Mouse (Mus musculus) bone marrow, adult 2 months (tissue): Measurements from ENCODE around the gene Zc3h15.

Experiments
- CTCF ChIP-seq: fragments of 200-500 bp; IDR thresholded peaks from 2 replicates; pipeline ENCODE4 v1.5.1; 2011; ENCODE audit warnings: low read length, control low read depth; ENCODE audit not compliant: control insufficient read depth, insufficient read depth
- POLR2A ChIP-seq: fragments of 200-500 bp; IDR thresholded peaks from 2 replicates; pipeline ENCODE4 v1.6.1; 2011; ENCODE audit warnings: low read depth, mild to moderate bottlenecking, control low read depth, low read length, borderline replicate concordance; ENCODE audit not compliant: control insufficient read depth

DNA sequence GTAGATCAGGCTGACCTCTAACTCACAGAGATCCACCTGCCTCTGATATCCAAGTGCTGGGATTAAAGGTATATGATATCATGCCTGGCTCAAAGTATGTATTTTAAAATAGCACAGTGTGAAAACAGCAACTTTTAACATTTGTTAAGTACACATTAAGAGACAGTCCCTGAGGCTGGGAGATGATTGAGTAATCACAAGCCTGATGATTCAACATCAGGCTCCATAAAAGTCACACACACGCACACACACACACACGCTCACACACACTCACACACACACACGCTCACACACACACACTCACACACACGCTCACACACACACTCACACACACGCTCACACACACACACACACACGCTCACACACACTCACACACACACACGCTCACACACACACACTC is 58.2 kb downstream of the Zc3h15 start:
- TF ChIP-seq POLR2A (no peak), CTCF (no peak)
